Mouse (Mus musculus) telencephalon, adult 2 months (tissue): Measurements from ENCODE around the gene Akr1d1.

ENCODE experiments used
- DNase-seq: peaks from one replicate; pipeline ENCODE4 v3.0.0-alpha.2; 2011; ENCODE audit warnings: low read depth, low spot score

Gene Akr1d1

GRCm38 (mm10) chr6:37529940-37530339 lies at the start of gene Akr1d1:
TSS of gene Akr1d1 (plus strand) at chr6:37530173.
- DNase-seq, result no peak

DNA sequence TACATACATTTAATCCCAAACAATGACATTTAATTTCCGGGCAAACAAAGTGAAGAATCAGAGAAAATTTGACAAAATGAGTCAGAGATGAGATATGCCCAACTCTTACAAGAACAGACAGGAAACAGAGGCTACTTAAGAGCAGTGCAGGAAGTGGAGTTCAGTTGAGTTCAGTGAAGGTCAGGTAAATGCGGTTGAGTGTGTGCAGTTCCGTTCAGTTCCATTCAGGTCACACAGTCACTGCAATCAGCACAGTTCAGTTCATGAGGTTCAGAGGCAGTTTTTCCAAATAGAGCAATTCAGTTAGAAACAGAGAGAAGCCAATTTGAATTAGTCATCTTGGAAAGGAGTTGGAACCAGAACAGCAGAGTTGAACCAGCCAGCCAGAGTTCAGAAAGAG lies 48.8 kb upstream of the Akr1d1 start:
- DNase-seq, result no peak

- DNase-seq, result no peak
Observed at GRCm38 (mm10) chr6:37483262-37483661, 46.7 kb upstream of the Akr1d1 start.

GRCm38 (mm10) chr6:37484588-37485070 lies 45.3 kb upstream of the Akr1d1 start:
- peak; percentile 62 for DNase-seq

DNA sequence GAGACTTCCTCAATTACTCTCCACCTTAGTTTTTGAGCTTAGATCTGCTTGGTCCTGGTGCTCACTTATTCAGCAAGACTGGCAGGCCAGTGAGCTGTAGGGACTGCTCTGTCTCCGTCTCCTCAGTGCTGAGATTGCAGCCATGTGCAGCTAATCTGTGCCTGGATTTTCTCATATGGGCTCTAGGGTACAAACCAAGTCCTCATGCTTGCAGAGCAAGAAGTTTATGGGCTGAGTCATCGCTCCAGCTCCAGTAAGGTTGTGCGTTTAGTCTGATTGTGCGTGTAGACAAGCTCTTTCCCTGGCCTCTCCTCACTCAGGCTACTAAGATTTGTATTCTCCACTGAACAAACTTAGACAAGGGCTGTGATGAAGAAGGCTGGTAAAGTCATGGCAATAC lies 43.5 kb upstream of the Akr1d1 start:
- DNase-seq, result no peak

- DNase-seq, result no peak
Observed at GRCm38 (mm10) chr6:37492241-37492640, 37.7 kb upstream of the Akr1d1 start.

- no peak for DNase-seq
Observed at GRCm38 (mm10) chr6:37494957-37495356, 35.0 kb upstream of the Akr1d1 start.

DNA sequence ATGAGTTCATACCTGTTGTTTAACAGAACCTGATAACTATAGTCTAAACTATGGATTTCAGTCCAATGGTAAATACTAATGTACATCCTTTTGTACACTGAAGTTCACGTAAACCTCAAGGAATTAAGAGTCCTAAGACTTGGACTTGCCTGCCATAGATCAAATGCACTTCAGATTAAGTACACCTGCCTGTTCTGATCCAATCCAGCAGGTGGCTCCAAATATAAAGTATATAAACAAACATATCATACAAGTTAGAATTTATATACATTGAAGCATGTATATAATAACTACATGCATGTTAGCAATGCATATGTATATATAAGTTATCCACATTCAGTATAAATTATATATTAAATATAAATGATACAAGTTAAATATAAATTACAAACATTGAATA lies 33.1 kb upstream of the Akr1d1 start:
- DNase-seq, result no peak

DNA sequence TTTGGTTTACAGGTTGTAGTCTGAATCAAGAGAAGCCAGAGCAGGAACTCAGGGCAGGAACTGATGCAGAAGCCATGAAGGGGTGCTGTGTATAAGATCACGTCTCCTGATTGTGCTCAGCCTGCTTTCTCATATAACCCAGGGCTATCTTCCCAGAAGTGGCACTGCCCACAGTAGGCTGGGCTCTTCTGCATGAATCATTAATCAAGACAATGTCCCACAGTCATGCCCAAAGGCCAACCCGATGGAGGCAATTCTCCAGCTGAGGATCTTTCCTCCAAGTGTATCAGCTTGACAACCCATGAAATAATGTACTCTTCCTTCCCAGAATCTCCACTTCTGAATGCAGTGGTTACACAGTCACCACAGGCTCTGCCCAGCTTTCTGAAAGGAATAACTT lies 24.4 kb upstream of the Akr1d1 start:
- DNase-seq, result no peak

GRCm38 (mm10) chr6:37506909-37507515 lies 23.0 kb upstream of the Akr1d1 start:
- DNase-seq, result no peak

DNA sequence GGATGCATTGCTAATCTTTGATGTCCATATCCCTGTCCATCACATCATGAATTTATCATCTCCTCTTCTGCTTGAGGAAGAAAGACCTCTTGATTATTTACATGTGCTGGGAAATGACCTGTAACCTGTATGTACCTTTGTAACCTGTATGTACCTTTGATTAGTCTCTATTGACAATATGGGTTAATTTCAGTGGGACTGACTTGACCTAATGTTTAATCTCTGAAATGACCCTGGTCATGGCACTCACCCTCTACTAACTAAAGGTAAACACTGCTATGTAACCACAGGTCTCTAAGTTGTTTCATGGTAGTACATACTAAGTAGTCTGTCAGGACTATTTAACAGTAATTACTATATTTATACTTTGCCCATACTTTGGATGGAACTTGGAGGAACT lies 19.2 kb upstream of the Akr1d1 start:
- DNase-seq, result no peak

DNA sequence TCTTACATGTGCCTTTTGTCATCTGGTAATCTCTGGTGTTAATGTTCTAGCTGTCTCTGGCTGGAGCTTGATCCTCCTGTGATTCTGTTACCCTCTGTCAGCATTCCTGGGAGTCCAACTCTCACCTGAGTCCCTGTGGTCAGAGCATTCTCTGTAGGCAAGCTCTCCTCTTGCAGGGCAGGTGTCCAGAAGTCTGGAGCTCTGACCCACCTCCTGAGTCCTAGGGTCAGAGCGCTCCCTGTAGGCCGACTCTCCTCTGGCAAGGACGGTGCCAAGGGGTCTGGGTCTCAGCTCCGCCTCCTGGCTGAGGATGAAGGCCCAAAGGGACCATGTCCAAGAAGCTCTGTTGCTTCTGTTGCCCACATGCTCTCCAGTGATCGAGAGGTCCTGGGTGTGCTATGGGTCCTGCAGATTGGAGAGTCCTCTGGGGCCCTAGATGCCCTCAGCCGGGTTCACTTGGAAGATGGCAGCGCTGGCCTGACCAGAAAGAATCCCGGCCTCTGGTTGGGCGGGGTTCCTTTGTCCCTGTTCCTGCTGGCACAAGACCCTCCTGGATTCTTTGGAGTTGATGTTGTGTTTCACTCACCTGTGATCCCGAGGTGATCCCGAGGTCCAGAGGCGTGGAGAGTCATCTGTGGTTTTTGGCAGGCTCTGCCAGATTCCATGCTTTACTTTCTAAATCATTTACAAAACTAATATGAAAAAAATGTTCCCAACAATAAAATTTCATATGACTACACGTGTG lies 9.2 kb upstream of the Akr1d1 start:
- no peak for DNase-seq

GRCm38 (mm10) chr6:37532036-37532435 lies 2.1 kb downstream of the Akr1d1 start:
- no peak for DNase-seq

GRCm38 (mm10) chr6:37536831-37537230 lies 6.9 kb downstream of the Akr1d1 start:
- no peak for DNase-seq

- no peak for DNase-seq
Observed at GRCm38 (mm10) chr6:37537801-37538200, 7.8 kb downstream of the Akr1d1 start.

- DNase-seq, result no peak
Observed at GRCm38 (mm10) chr6:37538792-37539191, 8.8 kb downstream of the Akr1d1 start.

DNA sequence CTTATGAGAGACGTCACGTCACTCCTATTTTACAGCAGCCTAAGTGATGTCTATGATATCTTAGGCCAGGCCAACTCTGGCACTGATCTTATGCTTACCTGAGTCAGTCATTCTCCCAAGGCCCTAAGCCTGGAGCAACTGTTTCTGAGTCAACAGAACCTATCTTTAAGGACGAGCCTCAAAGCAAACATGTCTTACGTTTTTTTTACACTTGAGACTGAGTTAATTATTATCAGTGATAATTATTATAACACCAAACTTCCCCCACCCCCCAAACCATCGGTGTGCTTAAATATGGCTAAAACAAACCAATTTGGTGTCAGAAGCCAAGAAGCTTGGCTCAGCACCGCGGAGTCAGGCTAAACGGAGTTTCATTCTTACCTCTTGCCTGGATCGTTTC lies 9.4 kb downstream of the Akr1d1 start:
- DNase-seq, result no peak

- no peak for DNase-seq
Observed at GRCm38 (mm10) chr6:37540113-37540512, 10.1 kb downstream of the Akr1d1 start.

GRCm38 (mm10) chr6:37541171-37541570 lies 11.2 kb downstream of the Akr1d1 start:
- DNase-seq, result no peak

GRCm38 (mm10) chr6:37542145-37542544 lies 12.2 kb downstream of the Akr1d1 start:
- no peak for DNase-seq

- DNase-seq, result no peak
Observed at GRCm38 (mm10) chr6:37552760-37553159, 22.8 kb downstream of the Akr1d1 start.

DNA sequence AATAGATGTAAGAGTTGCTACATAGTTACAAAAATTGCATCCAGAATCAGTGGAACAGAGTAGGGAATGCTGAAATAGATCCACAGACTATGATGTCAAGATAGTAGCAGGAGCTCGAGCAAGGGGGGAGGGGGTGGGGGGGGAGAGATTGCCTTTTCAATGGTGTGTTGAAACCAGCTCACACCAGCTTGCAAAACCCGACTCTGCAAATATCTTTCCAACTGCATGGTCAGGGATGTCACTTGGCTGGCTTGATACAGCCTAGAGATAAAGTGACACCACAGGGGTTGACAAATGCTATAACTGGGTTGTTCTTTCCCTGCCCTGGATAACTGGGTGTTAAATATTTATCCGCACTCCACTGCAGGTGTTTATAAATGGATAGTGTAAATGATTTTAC lies 24.0 kb downstream of the Akr1d1 start:
- no peak for DNase-seq

- DNase-seq, result peak; percentile 38
Observed at GRCm38 (mm10) chr6:37554327-37554726, 24.4 kb downstream of the Akr1d1 start.
